Mouse (Mus musculus) neural tube, embryonic 11.5 days (tissue): ENCODE data around the gene Pdzd7. TPM values are rescaled to one million over a fixed set of nuclear protein-coding genes. Genes with fewer than 3 reads are reported as not detected.

Source experiments
- ATAC-seq: fragments of 200-750 bp; cut with Nextera tagmentation; 2 replicates; pipeline ENCODE4 v1.8.0; 2017; ENCODE audit warnings: moderate number of reproducible peaks, mild to moderate bottlenecking, moderate TSS enrichment, moderate library complexity; ENCODE audit not compliant: insufficient read depth, low FRiP score, low TSS enrichment
- DNase-seq: peaks from one replicate; pipeline ENCODE4 v3.0.0-alpha.2; 2015; ENCODE audit warnings: low spot score
- H3K27ac ChIP-seq: fragments of 300-500 bp; sonication (generic); 2 replicates; pipeline ENCODE4 v1.5.1; 2014; ENCODE audit warnings: low read depth, mild to moderate bottlenecking, low read length
- H3K27me3 ChIP-seq: fragments of 300-500 bp; sonication (generic); 2 replicates; pipeline ENCODE4 v1.6.1; 2014; ENCODE audit warnings: mild to moderate bottlenecking, low read length, mixed read lengths; ENCODE audit not compliant: control insufficient read depth, insufficient read depth
- H3K36me3 ChIP-seq: fragments of 300-500 bp; sonication (generic); 2 replicates; pipeline ENCODE4 v1.6.1; 2014; ENCODE audit warnings: mild to moderate bottlenecking, low read length, moderate library complexity, mixed read lengths; ENCODE audit not compliant: control insufficient read depth, insufficient read depth
- H3K4me1 ChIP-seq: fragments of 300-500 bp; sonication (generic); 2 replicates; pipeline ENCODE4 v1.6.1; 2014; ENCODE audit warnings: low read length, mixed read lengths; ENCODE audit not compliant: control insufficient read depth, insufficient read depth
- H3K4me2 ChIP-seq: fragments of 300-500 bp; sonication (generic); 2 replicates; pipeline ENCODE4 v1.6.1; 2014; ENCODE audit warnings: low read depth, mild to moderate bottlenecking, moderate library complexity
- H3K4me3 ChIP-seq: fragments of 300-500 bp; sonication (generic); 2 replicates; pipeline ENCODE4 v1.5.1; 2014; ENCODE audit warnings: low read depth, low read length
- H3K9ac ChIP-seq: fragments of 300-500 bp; sonication (generic); 2 replicates; pipeline ENCODE4 v1.6.1; 2014; ENCODE audit warnings: mild to moderate bottlenecking, low read length
- H3K9me3 ChIP-seq: fragments of 300-500 bp; sonication (generic); 2 replicates; pipeline ENCODE4 v1.6.1; 2016; ENCODE audit warnings: low read length; ENCODE audit not compliant: control insufficient read depth
- WGBS: fragments of 180-500 bp; shearing (Covaris S2); extraction: QIAGEN DNeasy Blood & Tissue Kit; methylation state at CpG from one replicate; pipeline ENCODE4 v1.1.7; 2014; 5-methylcytosine and 5-hydroxymethylcytosine counted together
- polyA plus RNA-seq: library from polyadenylated mRNA; unstranded; fragments of >200 nt; fragmentation: Nextera tagmentation; extraction: Ambion mirVana; gene quantifications from 2 replicates; pipeline ENCODE4 v1.2.1, GENCODE M21; 2014

Gene Pdzd7
- polyA plus RNA-seq, 1 experiment from 2014 or later: 0.81 TPM

GRCm38 (mm10) chr19:45028746-45029145 is 16.8 kb downstream of the Pdzd7 start:
- ATAC-seq (no peak), DNase-seq (no peak)
- Histone ChIP-seq H3K9me3 (no peaks in the 10 kb centered on the region), H3K9ac (no peak overlapping the region), H3K4me1 (peaks cover 5% of the 10 kb centered on the region), H3K4me2 (0 out of 2 replicates have a peak overlapping the region, but pooled peaks have one; percentile 16), H3K36me3 (peaks cover 24% of the 10 kb centered on the region), H3K27ac (no peak overlapping the region), H3K4me3 (no peak overlapping the region), H3K27me3 (no peaks in the 10 kb centered on the region)
- 67% methylated on average over 19 of the region's 19 CpGs for WGBS

- no peak overlapping the region for H3K27ac ChIP-seq
- H3K9ac ChIP-seq: peak overlapping the region; percentile 6; the same call in 1 of the 2 replicates
- peak; percentile 36 for DNase-seq
- H3K4me1 ChIP-seq: peaks cover 5% of the 10 kb centered on the region
- WGBS: 82% methylated on average over 6 of the region's 6 CpGs
- peaks cover 28% of the 10 kb centered on the region for H3K36me3 ChIP-seq
- H3K9me3 ChIP-seq: no peaks in the 10 kb centered on the region
- no peak overlapping the region for H3K4me3 ChIP-seq
- H3K27me3 ChIP-seq: no peaks in the 10 kb centered on the region
- H3K4me2 ChIP-seq: no peak overlapping the region
- ATAC-seq: no peak
Measured at GRCm38 (mm10) chr19:45027848-45028247, 17.7 kb downstream of the Pdzd7 start.

GRCm38 (mm10) chr19:45026958-45027670 is 18.4 kb downstream of the Pdzd7 start:
- Histone ChIP-seq H3K9ac (no peak overlapping the region), H3K36me3 (peaks cover 31% of the 10 kb centered on the region), H3K27ac (no peak overlapping the region), H3K4me2 (no peak overlapping the region), H3K4me1 (peaks cover 5% of the 10 kb centered on the region), H3K4me3 (no peak overlapping the region), H3K27me3 (no peaks in the 10 kb centered on the region), H3K9me3 (no peaks in the 10 kb centered on the region)
- ATAC-seq (no peak), DNase-seq (no peak)
- WGBS: 73% methylated on average over 6 of the region's 6 CpGs

- H3K36me3 ChIP-seq: peaks cover 35% of the 10 kb centered on the region
- no peaks in the 10 kb centered on the region for H3K9me3 ChIP-seq
- H3K4me2 ChIP-seq: no peak overlapping the region
- 95% methylated on average over 37 of the region's 37 CpGs for WGBS
- ATAC-seq (no peak), DNase-seq (no peak)
- no peak overlapping the region for H3K4me3 ChIP-seq
- H3K27me3 ChIP-seq: no peaks in the 10 kb centered on the region
- no peak overlapping the region for H3K27ac ChIP-seq
- no peak overlapping the region for H3K9ac ChIP-seq
- H3K4me1 ChIP-seq: peaks cover 9% of the 10 kb centered on the region
Measured at GRCm38 (mm10) chr19:45025937-45026568, 19.5 kb downstream of the Pdzd7 start.

- Histone ChIP-seq H3K4me3 (no peak overlapping the region), H3K9ac (no peak overlapping the region), H3K27me3 (no peaks in the 10 kb centered on the region), H3K27ac (no peak overlapping the region), H3K4me2 (no peak overlapping the region), H3K4me1 (peaks cover 19% of the 10 kb centered on the region), H3K9me3 (no peaks in the 10 kb centered on the region), H3K36me3 (peaks cover 35% of the 10 kb centered on the region)
- DNase-seq: no peak
- no peak for ATAC-seq
- WGBS: 85% methylated on average over 20 of the region's 20 CpGs
Measured at GRCm38 (mm10) chr19:45024775-45025174, 20.7 kb downstream of the Pdzd7 start.

GRCm38 (mm10) chr19:45023993-45024392 is 21.5 kb downstream of the Pdzd7 start:
- no peak overlapping the region for H3K4me3 ChIP-seq
- H3K9me3 ChIP-seq: no peaks in the 10 kb centered on the region
- no peak overlapping the region for H3K9ac ChIP-seq
- H3K36me3 ChIP-seq: peaks cover 35% of the 10 kb centered on the region
- DNase-seq (no peak), ATAC-seq (no peak)
- H3K27ac ChIP-seq: 0 out of 2 replicates have a peak overlapping the region, but pooled peaks have one; percentile 20
- H3K27me3 ChIP-seq: no peaks in the 10 kb centered on the region
- H3K4me1 ChIP-seq: peaks cover 24% of the 10 kb centered on the region
- H3K4me2 ChIP-seq: no peak overlapping the region
- WGBS: 84% methylated on average over 11 of the region's 11 CpGs

- H3K4me3 ChIP-seq: no peak overlapping the region
- WGBS: 95% methylated on average over 15 of the region's 15 CpGs
- H3K27ac ChIP-seq: no peak overlapping the region
Measured at GRCm38 (mm10) chr19:45021362-45021761, 24.2 kb downstream of the Pdzd7 start.

GRCm38 (mm10) chr19:45020348-45020747 is 25.2 kb downstream of the Pdzd7 start:
- no peak for DNase-seq
- Histone ChIP-seq H3K27ac (no peak overlapping the region), H3K9me3 (no peaks in the 10 kb centered on the region), H3K9ac (no peak overlapping the region), H3K4me1 (peaks cover 33% of the 10 kb centered on the region), H3K36me3 (peaks cover 20% of the 10 kb centered on the region), H3K4me3 (no peak overlapping the region), H3K4me2 (0 out of 2 replicates have a peak overlapping the region, but pooled peaks have one; percentile 10), H3K27me3 (no peaks in the 10 kb centered on the region)
- no peak for ATAC-seq
- WGBS: 59% methylated on average over 6 of the region's 6 CpGs

More at GRCm38 (mm10) chr19:45021362-45021761, 24.2 kb downstream of the Pdzd7 start:
- H3K9me3 ChIP-seq: no peaks in the 10 kb centered on the region
- H3K4me1 ChIP-seq: peaks cover 25% of the 10 kb centered on the region
- no peak for ATAC-seq
- no peak overlapping the region for H3K9ac ChIP-seq
- H3K36me3 ChIP-seq: peaks cover 29% of the 10 kb centered on the region
- H3K27me3 ChIP-seq: no peaks in the 10 kb centered on the region
- H3K4me2 ChIP-seq: no peak overlapping the region
- no peak for DNase-seq
